Mouse (Mus musculus): ENCODE data around the gene Copg2.
A peak's percentile ranks its signal among the peaks of the same experiment; 100 is the strongest.
"Not testable (repeated sequence)": the region's sequence is repeated elsewhere in the genome, so short reads cannot be mapped to it uniquely, and the experiment has no call there.

Gene Copg2

DNA sequence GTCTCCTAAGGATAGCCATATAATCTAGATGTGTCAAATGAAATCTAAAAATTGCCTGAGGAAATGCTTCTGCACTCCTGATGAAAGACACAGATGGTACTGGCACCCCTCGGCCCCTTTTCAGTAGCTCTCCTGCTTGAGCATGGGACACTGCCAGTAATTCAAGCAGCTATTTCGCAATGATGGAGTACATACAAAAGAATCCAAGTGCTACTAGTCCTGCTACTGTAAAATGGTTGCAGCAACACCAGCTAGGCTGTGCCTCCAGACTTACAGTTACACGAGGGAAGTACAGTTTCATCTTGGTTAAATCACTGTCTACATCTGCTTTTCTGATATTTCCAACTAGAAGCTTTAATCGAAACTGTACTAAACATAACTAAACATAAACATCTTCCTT, 13.1 kb downstream of the Copg2 start:
- Histone ChIP-seq H3K27me3 (ENCODE audit: control insufficient read depth, insufficient read depth, low read length, poor library complexity, severe bottlenecking) (no peaks in the 10 kb centered on the region), H3K36me3 (ENCODE audit: control insufficient read depth, insufficient read depth, low read length, poor library complexity, severe bottlenecking) (peaks cover 5% of the 10 kb centered on the region)
- no peak for DNase-seq (ENCODE audit: low read depth, low spot score)

DNA sequence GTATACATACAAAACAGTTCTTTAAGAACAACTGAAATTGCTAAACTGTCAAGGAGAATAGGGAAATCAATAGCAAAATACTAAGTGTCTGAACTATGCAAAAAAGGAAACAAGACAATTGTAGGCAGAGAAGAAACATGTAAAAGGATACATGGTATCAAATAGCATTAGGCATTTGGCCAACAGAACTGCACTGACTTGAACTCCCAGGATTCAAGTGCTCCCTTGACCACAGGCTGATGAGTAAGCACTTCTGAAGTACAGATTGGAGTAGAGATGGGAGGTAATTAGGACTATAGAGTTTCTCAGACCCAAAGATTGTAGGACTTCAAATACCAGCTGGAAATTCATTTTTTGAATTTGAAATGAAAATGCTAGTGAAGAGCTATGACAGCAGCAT, 19.9 kb downstream of the Copg2 start:
- no peaks in the 10 kb centered on the region for H3K27me3 ChIP-seq (ENCODE audit: control insufficient read depth, insufficient read depth, low read length, poor library complexity, severe bottlenecking)
- no peaks in the 10 kb centered on the region for H3K36me3 ChIP-seq (ENCODE audit: control insufficient read depth, insufficient read depth, low read length, poor library complexity, severe bottlenecking)
- DNase-seq (ENCODE audit: low read depth, low spot score) = no peak

DNA sequence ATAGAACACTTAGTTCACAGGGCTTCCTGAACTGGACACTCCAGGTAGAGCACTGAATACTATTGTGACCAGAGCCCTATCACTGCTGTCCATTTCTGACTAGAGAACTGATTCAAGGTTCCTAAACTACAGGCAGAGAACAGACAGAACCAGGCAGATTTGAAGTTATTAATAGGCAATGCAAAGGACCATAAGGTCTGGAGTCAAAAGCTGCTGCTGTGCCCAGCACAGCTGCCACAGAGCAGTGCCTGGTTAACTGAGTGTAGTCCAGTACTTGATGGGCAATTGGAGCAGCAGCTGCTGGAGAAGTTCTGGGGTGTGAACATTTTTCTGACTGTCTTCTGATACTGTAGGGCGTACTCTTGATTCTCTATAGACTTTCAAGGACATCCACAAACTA, 30.1 kb downstream of the Copg2 start:
- no peak for DNase-seq (ENCODE audit: low read depth, low spot score)
- H3K36me3 ChIP-seq (ENCODE audit: control insufficient read depth, insufficient read depth, low read length, poor library complexity, severe bottlenecking) = no peaks in the 10 kb centered on the region

DNA sequence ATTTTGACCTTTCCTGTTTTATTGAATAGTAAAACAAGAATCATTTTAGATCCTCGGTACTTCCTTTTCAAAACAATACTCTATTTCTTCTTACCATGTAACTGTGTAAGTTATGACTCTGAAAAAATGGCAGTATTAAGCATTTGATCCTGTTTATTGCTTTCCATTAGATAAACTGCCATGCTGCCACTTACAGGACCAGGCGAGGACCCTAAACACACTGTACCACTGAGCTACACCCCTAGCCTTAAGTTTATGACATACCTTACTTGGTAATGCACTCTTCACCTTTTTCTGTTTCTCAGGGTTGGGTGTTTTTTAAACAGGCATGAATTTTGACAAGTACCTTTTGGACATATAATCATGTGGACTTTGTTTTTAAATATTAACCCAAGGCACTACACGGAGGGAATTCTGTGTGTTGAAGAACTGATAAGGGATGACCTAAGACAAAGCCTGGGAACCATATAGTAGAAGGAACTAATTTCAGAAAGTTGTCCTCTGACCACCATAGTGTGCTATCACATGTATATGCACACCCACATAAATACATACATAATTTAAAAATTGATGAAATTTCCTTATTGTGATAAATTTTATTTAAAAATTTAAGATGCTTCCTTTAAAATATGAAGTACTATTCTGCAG, 31.4 kb downstream of the Copg2 start:
- no peak for DNase-seq (ENCODE audit: low read depth, low spot score)
- Histone ChIP-seq H3K36me3 (ENCODE audit: control insufficient read depth, insufficient read depth, low read length, poor library complexity, severe bottlenecking) (no peaks in the 10 kb centered on the region), H3K27me3 (ENCODE audit: control insufficient read depth, insufficient read depth, low read length, poor library complexity, severe bottlenecking) (no peaks in the 10 kb centered on the region)

More for the DNA sequence above, 30.1 kb downstream of the Copg2 start:
- no peaks in the 10 kb centered on the region for H3K27me3 ChIP-seq (ENCODE audit: control insufficient read depth, insufficient read depth, low read length, poor library complexity, severe bottlenecking)

DNA sequence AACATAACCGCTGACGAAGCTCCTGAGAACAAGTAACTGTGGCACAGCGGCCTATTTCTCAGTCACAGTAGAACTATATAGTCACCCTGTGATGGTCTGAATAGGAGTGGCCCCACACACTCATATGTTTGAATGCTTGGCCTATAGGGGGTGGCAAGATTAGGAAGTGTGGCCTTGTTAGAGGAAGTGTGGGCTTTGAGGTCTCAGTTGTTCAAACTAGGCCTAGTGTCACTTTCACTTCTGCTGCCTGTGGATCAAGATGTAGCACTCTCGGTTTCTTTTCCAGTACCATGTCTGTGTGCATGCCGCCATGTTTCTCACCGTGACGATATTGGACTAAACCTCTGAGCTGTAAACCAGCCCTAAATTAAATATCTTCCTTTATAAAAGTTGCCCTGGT, 40.6 kb downstream of the Copg2 start:
- DNase-seq (ENCODE audit: low read depth, low spot score) = peak; percentile 75

DNA sequence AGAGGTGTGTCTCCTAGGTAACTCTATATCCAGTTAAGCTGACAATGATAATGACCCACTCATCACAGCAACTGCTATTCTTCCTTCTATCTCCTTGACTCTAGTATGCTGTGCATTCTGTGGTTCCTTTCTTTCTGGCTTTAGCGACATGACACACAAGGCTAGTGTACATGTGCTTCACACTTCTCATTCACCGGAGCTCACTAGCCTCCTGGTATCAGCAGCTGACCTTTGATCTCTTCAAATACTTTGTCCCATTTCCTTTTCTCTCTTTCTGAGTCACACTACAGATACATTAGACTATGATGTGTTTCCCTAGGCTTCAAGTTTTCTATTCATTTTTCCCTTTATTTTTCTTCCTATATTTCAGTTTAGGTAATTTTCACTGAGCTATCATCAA, 41.4 kb downstream of the Copg2 start:
- no peak for DNase-seq (ENCODE audit: low read depth, low spot score)
- peaks cover 2% of the 10 kb centered on the region; the same call in 1 of the 2 replicates for H3K36me3 ChIP-seq (ENCODE audit: control insufficient read depth, insufficient read depth, low read length, poor library complexity, severe bottlenecking)
- peaks cover 2% of the 10 kb centered on the region; the same call in 1 of the 2 replicates for H3K27me3 ChIP-seq (ENCODE audit: control insufficient read depth, insufficient read depth, low read length, poor library complexity, severe bottlenecking)

More for the DNA sequence above, 40.6 kb downstream of the Copg2 start:
- Histone ChIP-seq H3K36me3 (ENCODE audit: control insufficient read depth, insufficient read depth, low read length, poor library complexity, severe bottlenecking) (peaks cover 2% of the 10 kb centered on the region; the same call in 1 of the 2 replicates), H3K27me3 (ENCODE audit: control insufficient read depth, insufficient read depth, low read length, poor library complexity, severe bottlenecking) (peaks cover 2% of the 10 kb centered on the region; the same call in 1 of the 2 replicates)

DNA sequence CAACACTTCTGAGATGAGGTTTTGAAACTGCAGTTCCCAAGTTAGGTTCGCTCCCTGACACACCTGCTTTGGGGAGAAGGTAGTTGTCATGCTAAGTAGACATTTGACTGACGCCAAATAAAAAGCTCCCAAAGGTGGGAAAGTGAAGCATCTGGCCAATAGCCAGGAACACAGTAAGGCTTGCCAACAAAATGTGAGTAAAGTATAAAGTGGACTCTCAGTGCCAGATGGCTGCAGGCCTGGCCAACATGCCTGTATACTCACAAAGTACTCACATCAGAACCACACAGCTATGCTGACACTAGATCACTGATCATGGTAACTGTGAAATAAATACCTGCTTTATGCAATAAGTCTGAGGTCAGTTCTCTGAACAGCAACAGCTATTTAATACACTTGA, 46.8 kb downstream of the Copg2 start:
- Histone ChIP-seq H3K36me3 (ENCODE audit: control insufficient read depth, insufficient read depth, low read length, poor library complexity, severe bottlenecking) (peaks cover 4% of the 10 kb centered on the region; the same call in 1 of the 2 replicates), H3K27me3 (ENCODE audit: control insufficient read depth, insufficient read depth, low read length, poor library complexity, severe bottlenecking) (no peaks in the 10 kb centered on the region)
- DNase-seq (ENCODE audit: low read depth, low spot score) = no peak

DNA sequence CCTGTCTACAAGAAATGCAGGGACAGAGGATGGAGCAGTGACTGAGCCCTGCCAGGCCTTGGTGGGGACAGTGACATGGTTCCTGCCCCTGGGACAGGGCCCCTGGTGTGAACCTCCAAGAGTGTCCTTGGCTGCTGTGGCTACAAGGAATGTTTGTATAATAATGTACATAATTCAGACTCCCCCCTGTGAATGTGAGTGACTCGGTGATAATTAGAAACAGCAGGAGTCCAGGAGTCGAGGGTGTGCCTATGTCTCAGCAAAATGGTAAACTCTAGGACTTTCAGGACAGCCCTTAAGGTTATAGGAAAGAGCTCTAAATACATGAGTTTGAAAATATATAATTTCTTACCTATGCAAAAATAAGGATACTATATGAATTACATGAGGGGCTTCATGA, 64.4 kb downstream of the Copg2 start:
- H3K27me3 ChIP-seq (ENCODE audit: control insufficient read depth, insufficient read depth, low read length, poor library complexity, severe bottlenecking) = no peaks in the 10 kb centered on the region
- DNase-seq (ENCODE audit: low read depth, low spot score) = no peak

DNA sequence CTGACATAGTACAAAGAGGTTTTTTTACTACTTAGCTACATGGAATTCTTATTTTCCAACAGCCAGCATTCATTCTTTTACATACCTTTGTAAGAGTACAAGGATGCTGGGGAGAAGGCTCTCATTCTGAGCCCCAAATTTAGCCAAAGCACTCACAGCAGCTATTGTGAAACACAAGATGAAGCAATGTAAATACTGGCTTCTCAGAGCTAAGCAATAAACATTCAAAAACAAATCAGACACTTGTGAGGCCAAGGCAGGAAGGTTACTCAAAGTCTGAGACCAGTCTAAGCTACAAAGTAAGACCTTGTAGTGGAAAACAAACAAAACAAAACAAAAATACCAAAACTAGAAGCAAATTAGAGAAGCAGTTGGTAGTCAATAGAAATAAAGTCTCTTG, 83.0 kb downstream of the Copg2 start:
- DNase-seq (ENCODE audit: low read depth, low spot score) = no peak
- Histone ChIP-seq H3K27me3 (ENCODE audit: control insufficient read depth, insufficient read depth, low read length, poor library complexity, severe bottlenecking) (no peaks in the 10 kb centered on the region), H3K36me3 (ENCODE audit: control insufficient read depth, insufficient read depth, low read length, poor library complexity, severe bottlenecking) (peaks cover 4% of the 10 kb centered on the region; the same call in 1 of the 2 replicates)

More for the DNA sequence above, 64.4 kb downstream of the Copg2 start:
- H3K36me3 ChIP-seq (ENCODE audit: control insufficient read depth, insufficient read depth, low read length, poor library complexity, severe bottlenecking) = 0 out of 2 replicates have a peak, but pooled peaks cover 3% of the 10 kb centered on the region

DNA sequence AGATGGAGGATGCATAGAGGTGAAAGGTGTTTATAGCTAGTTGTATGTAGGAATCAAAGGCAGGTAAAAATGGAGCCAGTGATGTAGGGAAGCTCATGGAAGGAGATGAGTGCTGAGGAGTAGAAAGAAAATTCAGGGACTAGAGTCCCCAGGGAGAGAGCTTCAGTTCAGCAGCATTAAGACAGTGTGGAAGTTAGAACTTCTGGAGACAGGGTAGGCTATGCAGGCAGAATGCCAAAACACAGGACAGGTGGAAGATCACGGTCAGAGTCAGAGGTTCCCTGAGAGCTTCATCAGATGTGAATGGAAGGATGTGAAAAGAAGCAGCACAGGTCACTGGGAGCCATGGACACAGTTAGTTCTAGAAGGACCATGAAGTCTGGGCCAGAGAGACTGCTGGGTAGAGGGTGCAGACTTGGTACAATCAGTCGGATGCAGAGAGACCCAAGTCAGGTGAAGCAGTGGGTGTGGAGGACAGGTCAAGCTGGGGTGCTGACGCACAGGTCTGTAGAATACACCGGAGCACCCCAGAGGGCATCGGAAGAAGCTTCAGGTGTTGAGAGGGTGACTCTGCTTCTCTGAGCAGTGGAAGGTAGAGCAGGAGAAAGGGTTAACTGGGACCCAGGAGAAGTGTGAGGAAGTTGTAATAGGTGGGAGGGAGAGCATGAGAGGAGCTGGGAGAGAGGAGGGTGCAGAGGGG, 91.4 kb downstream of the Copg2 start:
- peak; percentile 5 for DNase-seq (ENCODE audit: low read depth, low spot score)
- H3K36me3 ChIP-seq (ENCODE audit: control insufficient read depth, insufficient read depth, low read length, poor library complexity, severe bottlenecking) = peaks cover 7% of the 10 kb centered on the region
- no peaks in the 10 kb centered on the region for H3K27me3 ChIP-seq (ENCODE audit: control insufficient read depth, insufficient read depth, low read length, poor library complexity, severe bottlenecking)

DNA sequence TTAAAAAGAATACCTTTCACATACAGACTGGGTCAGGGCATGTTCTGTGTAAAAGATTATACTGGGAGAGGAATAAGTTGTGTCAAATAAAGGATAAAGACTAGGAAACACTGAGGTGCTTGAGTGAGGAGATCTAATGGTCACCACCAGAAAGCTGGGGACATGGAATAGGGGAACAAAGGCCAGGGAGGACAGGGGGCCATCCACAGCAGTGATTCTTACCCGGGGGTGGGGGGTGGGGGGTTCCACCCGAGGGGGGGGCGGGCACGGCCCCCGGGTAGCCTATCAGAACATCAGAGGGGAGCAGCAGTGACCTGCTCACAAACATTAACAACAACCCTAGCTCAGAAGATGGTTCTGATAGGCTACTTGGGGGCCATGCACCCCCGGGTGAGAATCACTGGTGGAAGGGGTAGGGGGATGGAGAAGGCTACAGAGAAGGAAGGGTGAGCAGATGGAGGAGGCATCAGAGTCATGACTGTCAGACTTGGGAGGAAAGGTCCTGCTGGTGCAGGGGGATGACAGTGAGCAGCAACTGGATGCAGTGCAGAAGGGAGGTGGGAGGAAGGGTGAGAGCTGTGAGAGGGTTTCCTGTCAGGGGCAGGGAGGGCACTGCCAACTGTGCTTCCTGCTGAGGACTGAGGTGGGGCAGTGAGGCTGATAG, 92.1 kb downstream of the Copg2 start:
- DNase-seq (ENCODE audit: low read depth, low spot score) = peak; percentile 32
- not testable (repeated sequence) for H3K36me3 ChIP-seq (ENCODE audit: control insufficient read depth, insufficient read depth, low read length, poor library complexity, severe bottlenecking); H3K27me3 ChIP-seq (ENCODE audit: control insufficient read depth, insufficient read depth, low read length, poor library complexity, severe bottlenecking)

DNA sequence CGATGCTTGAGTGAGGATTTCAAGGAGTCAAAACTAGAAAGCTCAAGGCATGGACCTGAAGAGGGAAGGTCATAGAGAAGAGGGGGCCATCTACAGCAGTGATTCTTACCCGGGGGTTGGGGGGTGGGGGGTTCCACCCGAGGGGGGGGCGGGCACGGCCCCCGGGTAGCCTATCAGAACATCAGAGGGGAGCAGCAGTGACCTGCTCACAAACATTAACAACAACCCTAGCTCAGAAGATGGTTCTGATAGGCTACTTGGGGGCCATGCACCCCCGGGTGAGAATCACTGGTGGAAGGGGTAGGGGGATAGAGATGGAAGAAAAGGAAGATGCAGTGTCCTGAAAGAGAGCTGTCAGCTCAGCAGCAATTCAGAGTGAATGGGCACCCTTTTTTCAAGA, 93.7 kb downstream of the Copg2 start:
- not testable (repeated sequence) for H3K36me3 ChIP-seq (ENCODE audit: control insufficient read depth, insufficient read depth, low read length, poor library complexity, severe bottlenecking); H3K27me3 ChIP-seq (ENCODE audit: control insufficient read depth, insufficient read depth, low read length, poor library complexity, severe bottlenecking); DNase-seq (ENCODE audit: low read depth, low spot score)

DNA sequence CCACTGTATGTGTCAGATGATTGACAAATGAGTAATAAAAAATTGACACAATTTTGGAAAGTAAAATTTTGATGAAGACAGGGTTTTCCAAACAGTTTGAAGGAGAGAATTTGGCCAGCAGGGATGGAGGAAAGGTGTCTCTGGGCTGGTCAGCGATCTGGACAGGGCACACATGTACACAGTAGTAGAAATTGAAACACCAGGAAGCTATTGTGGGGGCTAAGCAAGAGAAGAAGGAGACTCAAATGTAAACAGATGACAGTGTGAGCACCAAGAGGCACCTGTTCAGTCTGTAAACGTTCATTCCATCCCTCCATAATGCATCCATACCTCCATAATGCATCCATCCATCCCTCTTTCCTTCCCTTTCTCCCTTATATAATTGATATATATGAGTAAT, 145.4 kb downstream of the Copg2 start:
- no peaks in the 10 kb centered on the region for H3K27me3 ChIP-seq (ENCODE audit: control insufficient read depth, insufficient read depth, low read length, poor library complexity, severe bottlenecking)
- DNase-seq (ENCODE audit: low read depth, low spot score) = no peak
- H3K36me3 ChIP-seq (ENCODE audit: control insufficient read depth, insufficient read depth, low read length, poor library complexity, severe bottlenecking) = peaks cover 8% of the 10 kb centered on the region; the same call in 1 of the 2 replicates

DNA sequence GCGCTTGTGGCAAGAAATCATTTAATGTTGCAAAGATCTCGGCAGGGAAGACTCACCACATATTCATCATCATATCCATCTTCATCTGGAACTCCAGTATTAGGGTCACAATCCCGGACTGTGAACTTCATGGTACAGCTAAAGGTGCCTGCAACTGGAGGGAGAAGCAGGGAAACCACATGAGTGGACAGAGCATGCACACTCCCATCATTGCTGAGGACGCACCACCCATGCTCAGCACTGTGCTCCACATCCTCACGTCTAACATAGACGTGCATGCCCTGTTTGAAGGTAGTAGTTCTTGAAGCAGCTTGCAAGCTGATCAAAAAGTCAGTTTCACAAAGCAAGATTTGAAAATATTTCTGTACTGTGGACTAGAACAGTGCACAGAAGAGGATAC, 146.1 kb downstream of the Copg2 start:
- H3K27me3 ChIP-seq (ENCODE audit: control insufficient read depth, insufficient read depth, low read length, poor library complexity, severe bottlenecking) = no peaks in the 10 kb centered on the region
- H3K36me3 ChIP-seq (ENCODE audit: control insufficient read depth, insufficient read depth, low read length, poor library complexity, severe bottlenecking) = peaks cover 8% of the 10 kb centered on the region; the same call in 1 of the 2 replicates
- DNase-seq (ENCODE audit: low read depth, low spot score) = no peak

DNA sequence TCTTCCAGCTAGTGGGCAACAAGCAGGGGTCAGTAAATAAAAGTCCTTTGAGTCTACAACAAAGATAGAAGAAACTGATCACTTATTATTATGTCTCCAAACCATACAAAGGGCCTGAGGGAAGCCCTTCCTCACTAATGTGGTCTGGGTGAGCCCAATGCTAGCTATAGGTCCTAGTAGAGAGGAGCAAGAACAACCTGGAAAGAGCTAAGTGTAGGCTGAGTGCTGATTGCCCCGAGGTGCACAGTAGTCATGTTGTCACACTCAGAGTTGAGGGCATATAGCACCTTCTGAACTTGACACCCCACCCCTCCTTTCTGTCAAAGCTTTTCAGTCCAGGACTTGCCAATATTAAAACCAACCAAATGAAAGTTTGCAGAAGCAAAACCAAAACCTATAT, 146.7 kb downstream of the Copg2 start:
- DNase-seq (ENCODE audit: low read depth, low spot score) = no peak
- Histone ChIP-seq H3K27me3 (ENCODE audit: control insufficient read depth, insufficient read depth, low read length, poor library complexity, severe bottlenecking) (no peaks in the 10 kb centered on the region), H3K36me3 (ENCODE audit: control insufficient read depth, insufficient read depth, low read length, poor library complexity, severe bottlenecking) (peaks cover 8% of the 10 kb centered on the region; the same call in 1 of the 2 replicates)

Measured in splenic B cell, adult 2 months (primary cell).